Mouse (Mus musculus) thymus, adult 2 months (tissue): ENCODE results near the gene Kcng1.

Experiments used
- CTCF ChIP-seq: fragments of 200-500 bp; IDR thresholded peaks from 2 replicates; pipeline ENCODE4 v1.5.1; 2012; ENCODE audit warnings: mild to moderate bottlenecking, control low read depth, low read length, moderate library complexity, borderline replicate concordance; ENCODE audit not compliant: control insufficient read depth, poor library complexity, insufficient read depth; ENCODE audit errors: extremely low read depth
- POLR2A ChIP-seq: fragments of 200-500 bp; IDR thresholded peaks from 2 replicates; pipeline ENCODE4 v1.6.1; 2012; ENCODE audit warnings: mild to moderate bottlenecking, low read length, control low read depth, moderate library complexity; ENCODE audit not compliant: control insufficient read depth, poor library complexity, insufficient read depth; ENCODE audit errors: extremely low read depth

DNA sequence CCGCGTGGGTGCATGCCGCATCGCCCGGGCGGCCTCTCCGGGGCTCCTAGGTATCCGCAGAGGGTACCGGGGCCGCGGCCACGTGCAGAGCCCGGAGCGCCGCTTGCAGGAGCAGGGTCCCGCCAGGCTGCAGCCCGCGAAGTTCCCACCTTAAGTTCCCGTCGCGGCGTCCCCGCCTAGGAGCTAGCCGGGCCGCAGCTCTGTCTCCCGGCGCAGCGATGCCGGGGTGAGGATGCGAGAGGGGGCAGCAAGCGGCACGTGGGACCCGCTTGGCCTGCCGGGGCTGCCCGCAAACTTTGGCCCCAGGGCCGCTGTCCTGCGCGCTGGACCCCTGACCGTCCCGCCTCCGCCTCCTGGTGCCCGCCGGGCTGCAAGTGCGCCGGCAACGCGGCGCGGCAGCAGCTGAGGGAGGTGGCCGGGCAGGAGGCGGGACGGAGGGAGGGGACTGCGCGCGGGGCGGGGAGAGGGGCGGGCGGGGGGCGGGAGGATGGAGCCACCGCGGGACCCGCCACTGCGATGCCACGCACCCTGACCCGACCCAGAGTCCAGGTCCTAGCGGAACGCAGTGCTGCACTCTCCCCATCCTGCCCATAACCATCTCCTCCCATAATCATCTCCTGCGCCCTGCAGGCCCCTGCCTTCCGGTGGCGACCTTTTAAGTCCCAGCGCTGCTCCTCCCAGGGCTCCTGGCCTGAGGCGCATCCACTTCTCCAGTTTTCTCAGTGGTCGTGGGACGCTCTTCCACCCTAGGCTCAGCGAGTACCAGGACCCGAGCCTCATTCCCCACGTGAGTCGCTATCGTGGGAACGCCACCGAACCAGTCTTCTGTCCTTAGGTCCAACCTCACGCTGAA is 581 bp downstream of the Kcng1 start:
- no peak for TF ChIP-seq CTCF
- TF ChIP-seq POLR2A: no peak
